Comparison of ENCODE assay signal across 16 mouse cellular contexts in the genomic region with DNA sequence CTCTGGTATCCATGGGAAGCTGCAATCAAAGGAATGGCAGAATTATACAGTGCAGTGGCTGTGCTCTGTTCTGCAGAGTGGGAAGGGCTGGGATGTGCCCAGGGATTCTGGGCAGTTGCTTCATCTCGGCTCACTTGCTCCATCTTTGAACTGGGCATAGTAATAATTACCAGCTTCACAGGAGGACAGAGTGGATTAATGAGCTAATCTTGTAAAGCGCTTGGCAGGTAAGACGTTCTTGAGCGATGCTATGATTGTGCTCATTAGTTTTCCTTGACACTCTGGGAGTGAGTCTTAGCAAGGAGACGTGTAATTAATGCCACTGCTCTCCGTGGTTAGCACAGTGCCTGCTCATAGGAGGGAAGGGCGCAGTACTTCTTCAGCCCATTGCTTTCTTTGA. TPM values are rescaled to one million over a fixed set of nuclear protein-coding genes. Genes with fewer than 3 reads are reported as not detected.
DNase-seq lines count a peak whose midpoint lies in the region; ATAC-seq and TF ChIP-seq lines count a peak whose summit lies in the region.
"Had no signal": no experiment of that assay in that cellular context is flagged by ENCODE, and none has a peak within 500 bp of the region (broad histone marks: within the 10 kb centered on the region; RNA-seq: fewer than 3 reads in every experiment).

No protein-coding gene starts in this region.

- 0 out of 2 replicates have a peak, but pooled peaks cover 5% of the 10 kb centered on the region for H3K4me1 ChIP-seq in midbrain, embryonic 13.5 days (replicated peaks)
- no peaks in the 10 kb centered on the region for H3K4me1 ChIP-seq in midbrain, embryonic 10.5 days
- 0 out of 2 replicates have a peak, but pooled peaks cover 4% of the 10 kb centered on the region for H3K4me1 ChIP-seq in hindbrain, embryonic 14.5 days (replicated peaks; ENCODE audit: control insufficient read depth, insufficient read depth, low read length)
- peaks cover 13% of the 10 kb centered on the region for H3K4me1 ChIP-seq in olfactory bulb, adult 2 months (ENCODE audit: control insufficient read depth, insufficient read depth, low read length)
- no peaks in the 10 kb centered on the region for H3K4me1 ChIP-seq in liver, embryonic 12.5 days
- H3K4me1 ChIP-seq: stomach, embryonic 15.5 days had no signal

- no peak overlapping the region for H3K27ac ChIP-seq in midbrain, embryonic 13.5 days
- H3K27ac ChIP-seq in midbrain, embryonic 10.5 days (replicated peaks) = no peak overlapping the region
- no peak overlapping the region for H3K27ac ChIP-seq in hindbrain, embryonic 14.5 days
- peak overlapping the region; percentile 47 for H3K27ac ChIP-seq in olfactory bulb, adult 2 months (ENCODE audit: insufficient read depth, low read depth, low read length)
- H3K27ac ChIP-seq in liver, embryonic 12.5 days = no peak overlapping the region
- H3K27ac ChIP-seq: gastrocnemius, adult 2 months; limb, embryonic 10.5 days; stomach, embryonic 15.5 days had no signal

- no peaks in the 10 kb centered on the region for H3K36me3 ChIP-seq in midbrain, embryonic 13.5 days
- H3K36me3 ChIP-seq in midbrain, embryonic 10.5 days = no peaks in the 10 kb centered on the region
- no peaks in the 10 kb centered on the region for H3K36me3 ChIP-seq in hindbrain, embryonic 14.5 days (replicated peaks; ENCODE audit: control insufficient read depth, insufficient read depth)
- no peaks in the 10 kb centered on the region for H3K36me3 ChIP-seq in liver, embryonic 12.5 days
- H3K36me3 ChIP-seq: limb, embryonic 10.5 days; stomach, embryonic 15.5 days had no signal

- H3K4me3 ChIP-seq in midbrain, embryonic 13.5 days (replicated peaks) = no peak overlapping the region
- H3K4me3 ChIP-seq in midbrain, embryonic 10.5 days = no peak overlapping the region
- no peak overlapping the region for H3K4me3 ChIP-seq in hindbrain, embryonic 14.5 days (replicated peaks; ENCODE audit: low read length)
- H3K4me3 ChIP-seq in olfactory bulb, adult 2 months (ENCODE audit: insufficient read depth, low read depth, low read length) = no peak overlapping the region
- H3K4me3 ChIP-seq in liver, embryonic 12.5 days = no peak overlapping the region
- H3K4me3 ChIP-seq: gastrocnemius, adult 2 months; limb, embryonic 10.5 days; stomach, embryonic 15.5 days had no signal

- peak; percentile 86 for ATAC-seq in midbrain, embryonic 13.5 days
- ATAC-seq in hindbrain, embryonic 14.5 days (ENCODE audit: low FRiP score) = peak; percentile 81
- no peak for ATAC-seq in liver, embryonic 12.5 days
- ATAC-seq: Patski had no signal

- no peak overlapping the region for H3K9ac ChIP-seq in midbrain, embryonic 13.5 days (replicated peaks)
- no peak overlapping the region for H3K9ac ChIP-seq in hindbrain, embryonic 14.5 days
- H3K9ac ChIP-seq in liver, embryonic 12.5 days = no peak overlapping the region
- H3K9ac ChIP-seq: stomach, embryonic 15.5 days had no signal

- no peaks in the 10 kb centered on the region for H3K9me3 ChIP-seq in midbrain, embryonic 13.5 days
- no peaks in the 10 kb centered on the region for H3K9me3 ChIP-seq in midbrain, embryonic 10.5 days (replicated peaks)
- H3K9me3 ChIP-seq in hindbrain, embryonic 14.5 days (ENCODE audit: control insufficient read depth, low read length) = no peaks in the 10 kb centered on the region
- H3K9me3 ChIP-seq in liver, embryonic 12.5 days (replicated peaks) = no peaks in the 10 kb centered on the region
- H3K9me3 ChIP-seq: limb, embryonic 10.5 days; stomach, embryonic 15.5 days had no signal

- 53% methylated on average over 7 of the region's 7 CpGs for WGBS in midbrain, embryonic 13.5 days
- 81% methylated on average over 7 of the region's 7 CpGs for WGBS in midbrain, embryonic 10.5 days
- 35% methylated on average over 7 of the region's 7 CpGs for WGBS in hindbrain, embryonic 14.5 days
- 15% methylated on average over 7 of the region's 7 CpGs for WGBS in olfactory bulb, adult 2 months
- 67% methylated on average over 7 of the region's 7 CpGs for WGBS in liver, embryonic 12.5 days (ENCODE audit: insufficient replicate concordance)

- no peak overlapping the region for H3K4me2 ChIP-seq in midbrain, embryonic 13.5 days (replicated peaks)
- no peak overlapping the region for H3K4me2 ChIP-seq in hindbrain, embryonic 14.5 days (replicated peaks)
- H3K4me2 ChIP-seq in liver, embryonic 12.5 days = no peak overlapping the region
- H3K4me2 ChIP-seq: stomach, embryonic 15.5 days had no signal

- no peak for TF ChIP-seq CTCF in olfactory bulb, adult 2 months (IDR thresholded peaks at IDR 0.05; ENCODE audit: insufficient read depth, low read depth, low read length)

- TF ChIP-seq POLR2A in olfactory bulb, adult 2 months (IDR thresholded peaks at IDR 0.05; ENCODE audit: insufficient read depth, low read depth, low read length) = no peak

- DNase-seq in heart, adult 11 months = peak; percentile 43
- DNase-seq in heart, postnatal 4 days = no peak
- DNase-seq in midbrain, embryonic 10.5 days (ENCODE audit: low spot score) = no peak
- peak; percentile 34 for DNase-seq in hindbrain, embryonic 14.5 days (ENCODE audit: low spot score)
- no peak for DNase-seq in ovary, postnatal 36 days (ENCODE audit: low spot score)
- DNase-seq: cerebellum, adult 9-11 months; embryo, embryonic 11 days; gastrocnemius, adult 2 months; heart, postnatal 14 days; thymus, postnatal 14 days had no signal

- H3K27me3 ChIP-seq in midbrain, embryonic 13.5 days = no peaks in the 10 kb centered on the region
- no peaks in the 10 kb centered on the region for H3K27me3 ChIP-seq in midbrain, embryonic 10.5 days (ENCODE audit: low read depth, poor library complexity, severe bottlenecking)
- H3K27me3 ChIP-seq in hindbrain, embryonic 14.5 days (ENCODE audit: control insufficient read depth, insufficient read depth, low read length) = no peaks in the 10 kb centered on the region
- H3K27me3 ChIP-seq in liver, embryonic 12.5 days (replicated peaks) = no peaks in the 10 kb centered on the region
- H3K27me3 ChIP-seq: stomach, embryonic 15.5 days had no signal

RNA-seq across cellular contexts. Expression of gene Frmd4a, which starts 54.3 kb away (rescaled TPM):
- total RNA-seq in heart, postnatal 4 days (2021) = 10 to 100 TPM; 51.3 to 52.7 TPM
- polyA plus RNA-seq in midbrain, embryonic 13.5 days (2015; fragmentation: Nextera tagmentation; extraction: Ambion mirVana) = 54.2 and 57.1 TPM in 2 replicates
- polyA plus RNA-seq in midbrain, embryonic 10.5 days (2016; fragmentation: Nextera tagmentation; extraction: Ambion mirVana) = 33.1 and 38.5 TPM in 2 replicates
- polyA plus RNA-seq in hindbrain, embryonic 14.5 days (2014; fragmentation: Nextera tagmentation; extraction: Ambion mirVana) = 56.9 and 59.6 TPM in 2 replicates
- polyA plus RNA-seq in olfactory bulb, adult 2 months (2012; ENCODE audit: insufficient read depth, insufficient read length, low replicate concordance, missing spikeins) = 94.0 TPM in 1 of 2 replicates, not detected in the other
- 16.7 and 18.4 TPM in 2 replicates for polyA plus RNA-seq in liver, embryonic 12.5 days (2016; fragmentation: Nextera tagmentation; extraction: Ambion mirVana)

Comparison
In these comparisons a context has a peak if more than half of its experiments do, and no peak if none do; other contexts are left out.
1. DNase-seq: peak in heart, adult 11 months (single experiment) and hindbrain, embryonic 14.5 days (single experiment); none in heart, postnatal 4 days (single experiment), midbrain, embryonic 10.5 days (single experiment) and ovary, postnatal 36 days (single experiment).